Mouse (Mus musculus): ENCODE data around the gene Ddx17.

- no peak for TF ChIP-seq POLR2A (IDR thresholded peaks at IDR 0.05; ENCODE audit: low read depth, low read length)
- TF ChIP-seq CTCF (IDR thresholded peaks at IDR 0.05; ENCODE audit: borderline replicate concordance, insufficient read depth, low read length) = no peak
Observed at GRCm38 (mm10) chr15:79577671-79578426, 31.3 kb upstream of the Ddx17 start.
